Mouse (Mus musculus): ENCODE results near the gene Dmrt3. TPM values are rescaled to one million over a fixed set of nuclear protein-coding genes. Genes with fewer than 3 reads are reported as not detected.

Gene Dmrt3
- polyA plus RNA-seq, 1 experiment from 2014 or later = 0.19 TPM

GRCm38 (mm10) chr19:25613476-25614300, 3.6 kb downstream of the Dmrt3 start:
- Histone ChIP-seq H3K27me3 (ENCODE audit: control insufficient read depth, insufficient read depth, low read length) (peaks cover 86% of the 10 kb centered on the region), H3K36me3 (ENCODE audit: control insufficient read depth, insufficient read depth, low read length) (no peaks in the 10 kb centered on the region), H3K9ac (ENCODE audit: low read length) (no peak overlapping the region), H3K27ac (ENCODE audit: low read length) (no peak overlapping the region), H3K4me1 (ENCODE audit: control insufficient read depth, insufficient read depth, low read length) (peaks cover 15% of the 10 kb centered on the region), H3K4me2 (ENCODE audit: low read depth, low read length) (no peak overlapping the region), H3K4me3 (replicated peaks; ENCODE audit: low read length) (no peak overlapping the region), H3K9me3 (replicated peaks; ENCODE audit: control insufficient read depth, low read length) (no peaks in the 10 kb centered on the region)
- no peak for ATAC-seq (ENCODE audit: insufficient read depth, low FRiP score)
- 17% methylated on average over 13 of the region's 13 CpGs for WGBS

- 7% methylated on average over 6 of the region's 6 CpGs for WGBS
- Histone ChIP-seq H3K9me3 (replicated peaks; ENCODE audit: control insufficient read depth, low read length) (no peaks in the 10 kb centered on the region), H3K9ac (ENCODE audit: low read length) (no peak overlapping the region), H3K27ac (ENCODE audit: low read length) (no peak overlapping the region), H3K4me3 (replicated peaks; ENCODE audit: low read length) (no peak overlapping the region), H3K36me3 (ENCODE audit: control insufficient read depth, insufficient read depth, low read length) (no peaks in the 10 kb centered on the region), H3K4me1 (ENCODE audit: control insufficient read depth, insufficient read depth, low read length) (peaks cover 4% of the 10 kb centered on the region), H3K4me2 (ENCODE audit: low read depth, low read length) (no peak overlapping the region), H3K27me3 (ENCODE audit: control insufficient read depth, insufficient read depth, low read length) (peaks cover 92% of the 10 kb centered on the region)
- no peak for ATAC-seq (ENCODE audit: insufficient read depth, low FRiP score)
These were observed 5.8 kb downstream of the Dmrt3 start for GRCm38 (mm10) chr19:25615889-25616288.

DNA sequence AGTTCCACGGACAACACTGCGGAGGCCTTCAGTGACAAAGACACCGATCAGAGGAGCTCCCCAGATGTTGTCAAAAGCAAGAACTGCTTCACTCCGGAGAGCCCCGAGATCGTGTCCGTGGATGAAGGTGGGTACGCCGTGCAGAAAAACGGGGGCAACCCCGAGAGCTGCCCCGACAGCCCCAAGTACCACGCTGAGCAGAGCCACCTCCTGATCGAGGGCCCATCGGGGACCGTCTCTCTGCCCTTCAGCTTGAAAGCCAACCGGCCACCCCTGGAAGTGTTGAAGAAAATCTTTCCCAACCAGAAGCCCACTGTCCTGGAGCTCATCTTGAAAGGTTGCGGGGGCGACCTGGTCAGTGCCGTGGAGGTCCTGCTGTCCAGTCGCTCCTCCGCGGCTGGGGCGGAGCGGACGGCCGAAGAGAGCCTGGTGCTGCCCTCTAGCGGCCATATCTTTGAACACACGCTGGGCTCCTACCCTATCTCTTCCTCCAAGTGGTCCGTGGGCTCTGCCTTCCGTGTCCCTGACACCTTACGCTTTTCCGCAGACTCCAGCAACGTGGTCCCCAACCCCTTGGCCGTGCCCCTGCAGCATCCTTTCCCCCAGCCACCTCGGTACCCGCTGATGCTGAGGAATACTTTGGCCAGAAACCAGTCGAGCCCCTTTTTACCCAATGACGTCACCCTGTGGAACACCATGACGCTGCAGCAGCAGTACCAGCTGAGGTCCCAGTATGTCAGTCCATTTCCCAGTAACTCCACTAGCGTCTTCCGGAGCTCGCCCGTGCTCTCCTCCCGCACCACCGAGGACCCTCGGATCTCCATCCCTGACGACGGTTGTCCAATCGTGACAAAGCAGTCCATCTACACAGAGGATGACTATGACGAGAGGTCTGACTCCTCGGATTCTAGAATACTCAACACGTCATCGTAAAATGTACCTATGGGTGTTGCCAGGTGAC, 12.5 kb downstream of the Dmrt3 start:
- Histone ChIP-seq H3K4me2 (ENCODE audit: low read depth, low read length) (peak overlapping the region; percentile 57), H3K9ac (ENCODE audit: low read length) (peak overlapping the region; percentile 54), H3K4me3 (replicated peaks; ENCODE audit: low read length) (peak overlapping the region; percentile 34), H3K36me3 (ENCODE audit: control insufficient read depth, insufficient read depth, low read length) (no peaks in the 10 kb centered on the region), H3K9me3 (replicated peaks; ENCODE audit: control insufficient read depth, low read length) (no peaks in the 10 kb centered on the region), H3K27me3 (ENCODE audit: control insufficient read depth, insufficient read depth, low read length) (peaks cover 82% of the 10 kb centered on the region), H3K27ac (ENCODE audit: low read length) (no peak overlapping the region), H3K4me1 (ENCODE audit: control insufficient read depth, insufficient read depth, low read length) (no peaks in the 10 kb centered on the region)
- 31% methylated on average over 54 of the region's 54 CpGs for WGBS
- peak; percentile 53; the same call in 1 of the 2 replicates for ATAC-seq (ENCODE audit: insufficient read depth, low FRiP score)

DNA sequence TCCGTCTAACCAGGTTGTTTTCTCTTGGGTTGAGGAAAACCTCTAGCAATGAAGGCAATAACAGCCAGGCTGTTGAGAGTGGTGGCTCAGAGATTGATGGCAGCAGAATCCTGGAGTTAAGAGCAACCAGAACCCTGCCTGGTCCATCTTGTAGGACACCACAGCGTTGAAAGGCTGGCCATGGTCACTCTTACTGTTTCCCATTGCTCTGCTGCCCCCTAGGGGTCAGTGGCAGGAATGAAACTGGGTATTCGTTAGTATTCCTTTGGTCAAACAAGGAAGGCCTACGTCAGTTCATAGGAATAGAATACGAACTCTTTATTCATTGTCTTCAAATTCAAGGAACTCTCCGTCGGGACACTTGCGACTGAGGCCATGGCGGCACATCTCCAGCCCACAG, 18.4 kb downstream of the Dmrt3 start:
- Histone ChIP-seq H3K9me3 (replicated peaks; ENCODE audit: control insufficient read depth, low read length) (no peaks in the 10 kb centered on the region), H3K27ac (ENCODE audit: low read length) (no peak overlapping the region), H3K9ac (ENCODE audit: low read length) (no peak overlapping the region), H3K4me2 (ENCODE audit: low read depth, low read length) (no peak overlapping the region), H3K27me3 (ENCODE audit: control insufficient read depth, insufficient read depth, low read length) (peaks cover 32% of the 10 kb centered on the region), H3K4me1 (ENCODE audit: control insufficient read depth, insufficient read depth, low read length) (no peaks in the 10 kb centered on the region), H3K36me3 (ENCODE audit: control insufficient read depth, insufficient read depth, low read length) (no peaks in the 10 kb centered on the region), H3K4me3 (replicated peaks; ENCODE audit: low read length) (no peak overlapping the region)
- 10% methylated on average over 9 of the region's 9 CpGs for WGBS
- ATAC-seq (ENCODE audit: insufficient read depth, low FRiP score) = 0 out of 2 replicates have a peak, but pooled peaks have one; percentile 40

DNA sequence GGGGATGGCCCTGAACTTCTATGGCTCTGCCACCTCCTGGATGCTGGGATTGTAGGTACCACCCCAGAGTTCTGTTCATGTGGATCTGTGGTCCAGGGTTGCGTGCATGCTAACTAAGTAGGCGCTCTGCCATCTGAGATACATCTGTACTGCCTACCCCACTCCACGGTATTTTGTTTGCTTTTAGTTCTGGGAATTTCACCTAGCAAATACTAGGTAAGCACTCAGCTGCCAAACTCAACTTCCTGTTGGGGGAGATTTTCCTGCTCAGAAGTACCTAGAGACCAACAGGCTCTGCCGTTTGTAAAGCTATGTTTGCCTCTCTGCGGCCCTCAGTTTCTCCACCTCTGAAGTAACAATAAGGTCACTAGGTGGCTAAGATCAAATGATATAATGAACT, 25.0 kb downstream of the Dmrt3 start:
- no peak overlapping the region for H3K27ac ChIP-seq (ENCODE audit: low read length)
- no peak overlapping the region for H3K4me3 ChIP-seq (replicated peaks; ENCODE audit: low read length)
- no peak overlapping the region for H3K9ac ChIP-seq (ENCODE audit: low read length)
- no peak overlapping the region for H3K4me2 ChIP-seq (ENCODE audit: low read depth, low read length)
- ATAC-seq (ENCODE audit: insufficient read depth, low FRiP score) = no peak
- WGBS = 62% methylated on average over 5 of the region's 5 CpGs
- peaks cover 3% of the 10 kb centered on the region for H3K27me3 ChIP-seq (ENCODE audit: control insufficient read depth, insufficient read depth, low read length)
- H3K9me3 ChIP-seq (replicated peaks; ENCODE audit: control insufficient read depth, low read length) = no peaks in the 10 kb centered on the region
- no peaks in the 10 kb centered on the region for H3K4me1 ChIP-seq (ENCODE audit: control insufficient read depth, insufficient read depth, low read length)
- no peaks in the 10 kb centered on the region for H3K36me3 ChIP-seq (ENCODE audit: control insufficient read depth, insufficient read depth, low read length)

- H3K9me3 ChIP-seq (replicated peaks; ENCODE audit: control insufficient read depth, low read length) = no peaks in the 10 kb centered on the region
- H3K4me3 ChIP-seq (replicated peaks; ENCODE audit: low read length) = peak overlapping the region; percentile 38
- no peak overlapping the region for H3K27ac ChIP-seq (ENCODE audit: low read length)
- H3K4me1 ChIP-seq (ENCODE audit: control insufficient read depth, insufficient read depth, low read length) = no peaks in the 10 kb centered on the region
- no peaks in the 10 kb centered on the region; the same call in 1 of the 2 replicates for H3K27me3 ChIP-seq (ENCODE audit: control insufficient read depth, insufficient read depth, low read length)
- no peaks in the 10 kb centered on the region for H3K36me3 ChIP-seq (ENCODE audit: control insufficient read depth, insufficient read depth, low read length)
- WGBS = 10% methylated on average over 22 of the region's 22 CpGs
- H3K4me2 ChIP-seq (ENCODE audit: low read depth, low read length) = peak overlapping the region; percentile 64
- ATAC-seq (ENCODE audit: insufficient read depth, low FRiP score) = no peak
- peak overlapping the region; percentile 49; the same call in 1 of the 2 replicates for H3K9ac ChIP-seq (ENCODE audit: low read length)
These were observed 25.6 kb downstream of the Dmrt3 start for GRCm38 (mm10) chr19:25635622-25636244.

- H3K4me3 ChIP-seq (replicated peaks; ENCODE audit: low read length) = no peak overlapping the region
- H3K4me1 ChIP-seq (ENCODE audit: control insufficient read depth, insufficient read depth, low read length) = no peaks in the 10 kb centered on the region
- 69% methylated on average over 11 of the region's 11 CpGs for WGBS
- no peaks in the 10 kb centered on the region for H3K9me3 ChIP-seq (replicated peaks; ENCODE audit: control insufficient read depth, low read length)
- H3K27me3 ChIP-seq (ENCODE audit: control insufficient read depth, insufficient read depth, low read length) = no peaks in the 10 kb centered on the region
- no peak overlapping the region for H3K27ac ChIP-seq (ENCODE audit: low read length)
- no peak for ATAC-seq (ENCODE audit: insufficient read depth, low FRiP score)
- no peak overlapping the region for H3K9ac ChIP-seq (ENCODE audit: low read length)
- no peak overlapping the region for H3K4me2 ChIP-seq (ENCODE audit: low read depth, low read length)
- no peaks in the 10 kb centered on the region for H3K36me3 ChIP-seq (ENCODE audit: control insufficient read depth, insufficient read depth, low read length)
These were observed 28.8 kb downstream of the Dmrt3 start for GRCm38 (mm10) chr19:25638766-25639361.

- H3K27me3 ChIP-seq (ENCODE audit: control insufficient read depth, insufficient read depth, low read length) = no peaks in the 10 kb centered on the region
- WGBS = 84% methylated on average over 6 of the region's 6 CpGs
- H3K4me1 ChIP-seq (ENCODE audit: control insufficient read depth, insufficient read depth, low read length) = no peaks in the 10 kb centered on the region
- H3K9ac ChIP-seq (ENCODE audit: low read length) = no peak overlapping the region
- H3K36me3 ChIP-seq (ENCODE audit: control insufficient read depth, insufficient read depth, low read length) = no peaks in the 10 kb centered on the region
- H3K4me3 ChIP-seq (replicated peaks; ENCODE audit: low read length) = no peak overlapping the region
- no peak overlapping the region for H3K27ac ChIP-seq (ENCODE audit: low read length)
- no peak for ATAC-seq (ENCODE audit: insufficient read depth, low FRiP score)
- no peak overlapping the region for H3K4me2 ChIP-seq (ENCODE audit: low read depth, low read length)
- no peaks in the 10 kb centered on the region for H3K9me3 ChIP-seq (replicated peaks; ENCODE audit: control insufficient read depth, low read length)
These were observed 31.7 kb downstream of the Dmrt3 start for GRCm38 (mm10) chr19:25641786-25642185.

Data from stomach, embryonic 16.5 days (tissue).